Mouse (Mus musculus) stomach, embryonic 16.5 days (tissue): ENCODE measurements around the gene Slc26a3. TPM values are rescaled to one million over a fixed set of nuclear protein-coding genes. Genes with fewer than 3 reads are reported as not detected.
A peak's percentile ranks its signal among the peaks of the same experiment; 100 is the strongest.

Source experiments
- ATAC-seq: fragments of 200-750 bp; cut with Nextera tagmentation; 2 replicates; pipeline ENCODE4 v1.8.0; 2017; ENCODE audit warnings: moderate number of reproducible peaks, moderate TSS enrichment; ENCODE audit not compliant: insufficient read depth, low FRiP score
- H3K27ac ChIP-seq: fragments of 300-500 bp; sonication (generic); 2 replicates; pipeline ENCODE4 v1.5.1; 2014; ENCODE audit warnings: low read length
- H3K27me3 ChIP-seq: fragments of 300-500 bp; sonication (generic); 2 replicates; pipeline ENCODE4 v1.6.1; 2014; ENCODE audit warnings: low read length, control low read depth, mixed read lengths; ENCODE audit not compliant: control insufficient read depth, insufficient read depth
- H3K36me3 ChIP-seq: fragments of 300-500 bp; sonication (generic); 2 replicates; pipeline ENCODE4 v1.6.1; 2014; ENCODE audit warnings: low read length; ENCODE audit not compliant: control insufficient read depth, insufficient read depth
- H3K4me1 ChIP-seq: fragments of 300-500 bp; sonication (generic); 2 replicates; pipeline ENCODE4 v1.6.1; 2014; ENCODE audit warnings: low read length, control low read depth, mixed read lengths; ENCODE audit not compliant: control insufficient read depth, insufficient read depth
- H3K4me2 ChIP-seq: fragments of 300-500 bp; sonication (generic); 2 replicates; pipeline ENCODE4 v1.6.1; 2014; ENCODE audit warnings: low read depth, low read length, mixed read lengths
- H3K4me3 ChIP-seq: fragments of 300-500 bp; sonication (generic); replicated peaks from 2 replicates; pipeline ENCODE4 v1.5.1; 2014; ENCODE audit warnings: mild to moderate bottlenecking, low read length
- H3K9ac ChIP-seq: fragments of 300-500 bp; sonication (generic); 2 replicates; pipeline ENCODE4 v1.6.1; 2014; ENCODE audit warnings: low read length
- H3K9me3 ChIP-seq: fragments of 300-500 bp; sonication (generic); replicated peaks from 2 replicates; pipeline ENCODE4 v1.6.1; 2016; ENCODE audit warnings: low read length, control low read depth; ENCODE audit not compliant: control insufficient read depth
- WGBS: fragments of 180-500 bp; shearing (Covaris S2); extraction: QIAGEN DNeasy Blood & Tissue Kit; methylation state at CpG from one replicate; pipeline ENCODE4 v1.1.7; 2014; 5-methylcytosine and 5-hydroxymethylcytosine counted together
- polyA plus RNA-seq: library from polyadenylated mRNA; unstranded; fragments of >200 nt; fragmentation: Nextera tagmentation; extraction: Ambion mirVana; gene quantifications from 2 replicates; pipeline ENCODE4 v1.2.1, GENCODE M21; 2015

Slc26a3 gene
- polyA plus RNA-seq, 1 experiment from 2014 or later: 4.9 TPM

DNA sequence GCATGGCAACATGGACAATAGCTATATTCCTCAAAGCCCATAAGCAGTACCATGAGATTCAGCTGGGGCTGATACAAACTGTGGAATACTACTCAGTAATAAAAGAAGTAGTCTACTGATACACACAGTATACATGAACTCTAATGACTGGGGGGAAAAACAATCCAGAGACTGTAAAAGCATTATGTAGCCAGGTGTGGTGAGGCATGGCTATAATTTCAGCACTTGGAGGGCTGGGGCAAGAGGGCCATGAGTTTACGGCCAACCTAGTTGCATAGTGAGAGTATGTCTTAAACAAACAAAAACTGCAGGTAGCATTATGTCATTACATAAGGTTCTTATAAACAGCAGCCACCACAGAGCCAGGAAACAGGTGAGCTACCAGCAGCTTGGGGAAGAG is 10.2 kb downstream of the Slc26a3 start:
- no peak overlapping the region for H3K9ac ChIP-seq
- H3K9me3 ChIP-seq: no peaks in the 10 kb centered on the region
- H3K4me3 ChIP-seq: no peak overlapping the region
- H3K4me2 ChIP-seq: no peak overlapping the region
- 56% methylated on average over 1 of the region's 1 CpGs for WGBS
- H3K4me1 ChIP-seq: no peaks in the 10 kb centered on the region
- no peaks in the 10 kb centered on the region for H3K36me3 ChIP-seq
- no peaks in the 10 kb centered on the region for H3K27me3 ChIP-seq
- no peak for ATAC-seq
- H3K27ac ChIP-seq: no peak overlapping the region

GRCm38 (mm10) chr12:31401930-31402329 is 11.3 kb downstream of the Slc26a3 start:
- H3K4me2 ChIP-seq: no peak overlapping the region
- no peak overlapping the region for H3K4me3 ChIP-seq
- 84% methylated on average over 6 of the region's 6 CpGs for WGBS
- H3K9ac ChIP-seq: no peak overlapping the region
- no peaks in the 10 kb centered on the region for H3K36me3 ChIP-seq
- no peaks in the 10 kb centered on the region for H3K4me1 ChIP-seq
- no peak for ATAC-seq
- no peaks in the 10 kb centered on the region for H3K27me3 ChIP-seq
- H3K9me3 ChIP-seq: no peaks in the 10 kb centered on the region
- no peak overlapping the region for H3K27ac ChIP-seq

- Histone ChIP-seq H3K4me3 (no peak overlapping the region), H3K9me3 (no peaks in the 10 kb centered on the region), H3K27ac (no peak overlapping the region), H3K9ac (no peak overlapping the region), H3K36me3 (no peaks in the 10 kb centered on the region), H3K27me3 (no peaks in the 10 kb centered on the region), H3K4me2 (no peak overlapping the region), H3K4me1 (no peaks in the 10 kb centered on the region)
- no peak for ATAC-seq
- 71% methylated on average over 5 of the region's 5 CpGs for WGBS
Observed at GRCm38 (mm10) chr12:31404575-31405240, 14.0 kb downstream of the Slc26a3 start.

- no peaks in the 10 kb centered on the region for H3K4me1 ChIP-seq
Observed at GRCm38 (mm10) chr12:31415971-31416370, 25.3 kb downstream of the Slc26a3 start.

GRCm38 (mm10) chr12:31421901-31422574 is 31.4 kb downstream of the Slc26a3 start:
- Histone ChIP-seq H3K4me2 (no peak overlapping the region), H3K27me3 (no peaks in the 10 kb centered on the region), H3K4me1 (no peaks in the 10 kb centered on the region), H3K9me3 (no peaks in the 10 kb centered on the region), H3K9ac (no peak overlapping the region), H3K27ac (no peak overlapping the region), H3K4me3 (no peak overlapping the region), H3K36me3 (no peaks in the 10 kb centered on the region)
- WGBS: 75% methylated on average over 3 of the region's 3 CpGs
- ATAC-seq: no peak

More at GRCm38 (mm10) chr12:31415971-31416370, 25.3 kb downstream of the Slc26a3 start:
- Histone ChIP-seq H3K27ac (no peak overlapping the region), H3K9ac (no peak overlapping the region), H3K4me2 (no peak overlapping the region), H3K36me3 (no peaks in the 10 kb centered on the region), H3K27me3 (no peaks in the 10 kb centered on the region), H3K4me3 (no peak overlapping the region), H3K9me3 (no peaks in the 10 kb centered on the region)
- no peak for ATAC-seq
- WGBS: 65% methylated on average over 2 of the region's 2 CpGs

GRCm38 (mm10) chr12:31437791-31438190 is 47.1 kb downstream of the Slc26a3 start:
- no peak overlapping the region for H3K4me2 ChIP-seq
- WGBS: 57% methylated on average over 6 of the region's 6 CpGs
- no peak overlapping the region for H3K9ac ChIP-seq

DNA sequence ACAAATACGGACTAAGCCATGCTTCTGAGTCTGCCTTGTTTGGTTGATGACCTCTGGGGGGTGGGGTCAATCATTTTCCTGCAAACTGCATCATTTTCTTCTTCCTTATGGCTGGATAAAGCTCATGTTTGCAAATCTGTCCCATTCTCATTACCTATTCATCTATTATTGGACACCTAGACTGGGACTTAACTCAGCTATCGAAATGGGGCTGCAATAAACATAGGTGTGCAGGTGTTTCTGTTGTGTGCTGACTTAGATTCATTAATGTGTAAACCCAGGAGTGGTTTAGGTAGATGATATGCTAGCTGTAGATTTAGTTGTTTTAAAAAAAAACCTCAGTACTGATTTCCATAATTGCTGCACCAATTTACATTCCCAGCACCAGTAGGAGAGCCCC is 48.9 kb downstream of the Slc26a3 start:
- Histone ChIP-seq H3K27ac (no peak overlapping the region), H3K4me3 (no peak overlapping the region), H3K9me3 (no peaks in the 10 kb centered on the region), H3K4me2 (no peak overlapping the region), H3K4me1 (peaks cover 6% of the 10 kb centered on the region; the same call in 1 of the 2 replicates), H3K36me3 (no peaks in the 10 kb centered on the region), H3K9ac (no peak overlapping the region), H3K27me3 (no peaks in the 10 kb centered on the region)
- WGBS: 66% methylated on average over 2 of the region's 2 CpGs
- no peak for ATAC-seq

More at GRCm38 (mm10) chr12:31437791-31438190, 47.1 kb downstream of the Slc26a3 start:
- no peaks in the 10 kb centered on the region for H3K4me1 ChIP-seq
- no peaks in the 10 kb centered on the region for H3K27me3 ChIP-seq
- no peak overlapping the region for H3K4me3 ChIP-seq
- no peaks in the 10 kb centered on the region for H3K36me3 ChIP-seq
- peak; percentile 62; the same call in 1 of the 2 replicates for ATAC-seq
- H3K9me3 ChIP-seq: no peaks in the 10 kb centered on the region
- H3K27ac ChIP-seq: no peak overlapping the region; the same call in 1 of the 2 replicates

- Histone ChIP-seq H3K9ac (no peak overlapping the region), H3K27ac (no peak overlapping the region), H3K4me2 (peak overlapping the region; percentile 44), H3K9me3 (no peaks in the 10 kb centered on the region), H3K4me1 (peaks cover 9% of the 10 kb centered on the region; the same call in 1 of the 2 replicates), H3K27me3 (no peaks in the 10 kb centered on the region), H3K4me3 (0 out of 2 replicates have a peak overlapping the region, but pooled peaks have one; percentile 14), H3K36me3 (no peaks in the 10 kb centered on the region)
- peak; percentile 50; the same call in 1 of the 2 replicates for ATAC-seq
- under 1% methylated on average over 11 of the region's 11 CpGs for WGBS
Observed at GRCm38 (mm10) chr12:31444131-31444546, 53.5 kb downstream of the Slc26a3 start.

DNA sequence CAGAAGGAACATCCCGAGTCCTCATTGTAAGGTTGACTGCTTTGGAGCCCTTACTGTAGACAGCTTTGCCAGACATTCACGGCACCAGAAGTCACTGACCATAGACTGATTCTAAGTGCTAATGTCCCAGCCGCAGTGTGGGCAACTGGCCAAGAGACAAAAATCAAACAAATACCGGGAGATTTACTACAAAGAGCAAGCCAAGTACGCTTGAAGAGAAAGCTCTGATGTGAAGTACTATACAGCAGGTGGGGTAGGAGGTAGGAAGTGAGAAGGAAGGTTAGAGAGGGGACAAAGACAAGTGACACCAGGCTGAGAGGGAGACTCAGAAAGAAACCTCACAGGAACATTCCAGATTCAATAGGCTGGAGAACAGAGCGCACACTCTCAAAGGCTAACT is 54.2 kb downstream of the Slc26a3 start:
- H3K4me3 ChIP-seq: no peak overlapping the region
- no peak overlapping the region for H3K27ac ChIP-seq
- H3K9ac ChIP-seq: no peak overlapping the region
- peaks cover 9% of the 10 kb centered on the region; the same call in 1 of the 2 replicates for H3K4me1 ChIP-seq
- no peak overlapping the region for H3K4me2 ChIP-seq
- no peaks in the 10 kb centered on the region for H3K9me3 ChIP-seq
- no peaks in the 10 kb centered on the region for H3K36me3 ChIP-seq
- no peak for ATAC-seq
- no peaks in the 10 kb centered on the region for H3K27me3 ChIP-seq
- 46% methylated on average over 6 of the region's 6 CpGs for WGBS
